Mouse (Mus musculus) thymus, adult 2 months (tissue): ENCODE results near the gene Slc16a9.

Experiments used
- CTCF ChIP-seq: fragments of 200-500 bp; IDR thresholded peaks from 2 replicates; pipeline ENCODE4 v1.5.1; 2012; ENCODE audit warnings: mild to moderate bottlenecking, control low read depth, low read length, moderate library complexity, borderline replicate concordance; ENCODE audit not compliant: control insufficient read depth, poor library complexity, insufficient read depth; ENCODE audit errors: extremely low read depth
- POLR2A ChIP-seq: fragments of 200-500 bp; IDR thresholded peaks from 2 replicates; pipeline ENCODE4 v1.6.1; 2012; ENCODE audit warnings: mild to moderate bottlenecking, low read length, control low read depth, moderate library complexity; ENCODE audit not compliant: control insufficient read depth, poor library complexity, insufficient read depth; ENCODE audit errors: extremely low read depth

DNA sequence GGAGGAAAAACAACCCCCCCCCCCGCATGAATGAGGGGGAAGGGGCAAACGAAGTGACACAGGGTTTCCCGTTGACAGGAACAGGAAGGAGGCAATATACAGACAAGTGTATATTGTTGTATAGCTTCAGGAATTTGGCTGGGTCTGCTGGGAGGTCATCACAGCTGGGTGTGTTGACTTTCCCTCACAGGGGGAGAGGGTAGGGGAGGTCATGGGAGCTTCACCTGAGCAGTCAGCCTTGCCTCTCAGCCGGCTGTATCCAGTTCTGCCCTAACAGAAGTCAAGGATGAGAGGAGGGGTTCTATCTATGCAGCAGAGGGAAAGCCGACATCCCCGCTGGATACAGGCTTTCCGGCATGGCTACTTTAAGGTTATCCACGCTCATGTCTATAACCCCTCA lies 49.2 kb downstream of the Slc16a9 start:
- TF ChIP-seq POLR2A (no peak), CTCF (no peak)
